Mouse (Mus musculus) forebrain, embryonic 14.5 days (tissue): Measurements from ENCODE around the gene Gm10228. TPM values are rescaled to one million over a fixed set of nuclear protein-coding genes. Genes with fewer than 3 reads are reported as not detected.

Experiments used
- polyA plus RNA-seq: library from polyadenylated mRNA; unstranded; fragments of >200 nt; fragmentation: Nextera tagmentation; extraction: Ambion mirVana; gene quantifications from 2 replicates; pipeline ENCODE4 v1.2.1, GENCODE M21; 2014

Gene Gm10228
- polyA plus RNA-seq, 1 experiment from 2014 or later: not detected

Other genes starting within 250 kb of the Gm10228 start
- not detected in 2 replicates for gene Gm20741, start 229.3 kb downstream of the Gm10228 start, polyA plus RNA-seq
- gene Krtap15, start 221.3 kb downstream of the Gm10228 start, polyA plus RNA-seq: not detected in 2 replicates
- not detected in 2 replicates for gene Krtap14, start 215.3 kb downstream of the Gm10228 start, polyA plus RNA-seq
- gene Krtap19-1, start 172.1 kb downstream of the Gm10228 start, polyA plus RNA-seq: not detected in 2 replicates
- gene Krtap19-2, start 167.2 kb downstream of the Gm10228 start, polyA plus RNA-seq: not detected in 2 replicates
- not detected in 2 replicates for gene Krtap19-3, start 163.4 kb downstream of the Gm10228 start, polyA plus RNA-seq
- gene Krtap19-4, start 156.4 kb downstream of the Gm10228 start, polyA plus RNA-seq: not detected in 2 replicates
- gene Krtap19-5, start 145.0 kb downstream of the Gm10228 start, polyA plus RNA-seq: not detected in 2 replicates
- not detected in 2 replicates for gene Krtap19-9b, start 109.2 kb downstream of the Gm10228 start, polyA plus RNA-seq
- not detected in 2 replicates for gene Krtap16-3, start 78.6 kb downstream of the Gm10228 start, polyA plus RNA-seq
- gene Krtap22-2, start 30.7 kb downstream of the Gm10228 start, polyA plus RNA-seq: not detected in 2 replicates
- gene Gm10229, start 26.2 kb downstream of the Gm10228 start, polyA plus RNA-seq: not detected in 2 replicates
- gene Krtap6-1, start 9.8 kb downstream of the Gm10228 start, polyA plus RNA-seq: not detected in 2 replicates
- gene Krtap6-5, start 6.4 kb upstream of the Gm10228 start, polyA plus RNA-seq: not detected in 2 replicates
- not detected in 2 replicates for gene 1110025L11Rik, start 22.5 kb upstream of the Gm10228 start, polyA plus RNA-seq
- gene Krtap6-3, start 42.5 kb upstream of the Gm10228 start, polyA plus RNA-seq: not detected in 2 replicates
- gene Gm6358, start 99.4 kb upstream of the Gm10228 start, polyA plus RNA-seq: not detected in 2 replicates
- gene Gm10061, start 109.6 kb upstream of the Gm10228 start, polyA plus RNA-seq: not detected in 2 replicates
- gene Gm9789, start 116.5 kb upstream of the Gm10228 start, polyA plus RNA-seq: not detected in 2 replicates
- gene Gm7735, start 128.0 kb upstream of the Gm10228 start, polyA plus RNA-seq: not detected in 2 replicates
- gene 1110057P08Rik, start 133.3 kb upstream of the Gm10228 start, polyA plus RNA-seq: not detected in 2 replicates
- not detected in 2 replicates for gene Krtap20-2, start 164.4 kb upstream of the Gm10228 start, polyA plus RNA-seq